Mouse (Mus musculus) CH12.LX (cell line): ENCODE results near the gene Btbd35f13. TPM values are rescaled to one million over a fixed set of nuclear protein-coding genes. Genes with fewer than 3 reads are reported as not detected.
"Not testable (repeated sequence)": the region's sequence is repeated elsewhere in the genome, so short reads cannot be mapped to it uniquely, and the experiment has no call there.

Experiments used
- DNase-seq: peaks from one replicate; pipeline ENCODE4 v3.0.0-alpha.2; 2013; ENCODE audit errors: extremely low read depth
- H3K27ac ChIP-seq: 2 replicates; pipeline ENCODE4 v1.5.1; 2012; ENCODE audit warnings: low read depth, mild to moderate bottlenecking, control low read depth, moderate library complexity; ENCODE audit not compliant: insufficient read depth
- H3K27me3 ChIP-seq: replicated peaks from 2 replicates; pipeline ENCODE3; 2012; ENCODE audit warnings: inconsistent platforms
- H3K36me3 ChIP-seq, 2 experiments: replicated peaks in 1 of 2; 2 replicates each; pipeline versions ENCODE3 to v1.6.1; 2012; ENCODE audit warnings: inconsistent platforms in 1 of 2, low read length in 1 of 2, mild to moderate bottlenecking in 1 of 2, mixed read lengths in 1 of 2, moderate library complexity in 1 of 2; ENCODE audit not compliant: control insufficient read depth in 1 of 2, insufficient read depth in 1 of 2
- H3K4me1 ChIP-seq, 2 experiments: 2 replicates each; pipeline ENCODE4 v1.6.1; 2012; ENCODE audit warnings: inconsistent platforms in 1 of 2, moderate library complexity in 1 of 2; ENCODE audit not compliant: insufficient read depth in 2 of 2, control insufficient read depth in 1 of 2
- H3K4me2 ChIP-seq: 2 replicates; pipeline ENCODE4 v1.6.1; 2012; ENCODE audit warnings: low read depth, mild to moderate bottlenecking, control low read depth; ENCODE audit not compliant: poor library complexity, insufficient read depth, severe bottlenecking
- H3K4me3 ChIP-seq, 3 experiments: fragments of 150-350 bp in 1 of 3; sonication (generic) in 1 of 3; replicated peaks in 1 of 3; 2 replicates each; pipeline versions ENCODE3 to v1.5.1; 2011 to 2012; ENCODE audit warnings: low read depth in 2 of 3, low read length in 2 of 3, mild to moderate bottlenecking in 2 of 3, moderate library complexity in 2 of 3, control low read depth in 1 of 3, improper control_type of control experiment in 1 of 3, inconsistent platforms in 1 of 3, mixed read lengths in 1 of 3; ENCODE audit not compliant: poor library complexity in 1 of 3
- H3K79me2 ChIP-seq: replicated peaks from 2 replicates; pipeline ENCODE4 v1.6.1; 2012; ENCODE audit warnings: mild to moderate bottlenecking, moderate library complexity; ENCODE audit not compliant: control insufficient read depth, poor library complexity, insufficient read depth, severe bottlenecking; ENCODE audit errors: extremely low read depth
- H3K9ac ChIP-seq: 2 replicates; pipeline ENCODE4 v1.6.1; 2012; ENCODE audit warnings: low read depth, mild to moderate bottlenecking, control low read depth, moderate library complexity; ENCODE audit not compliant: insufficient read depth
- H3K9me3 ChIP-seq: replicated peaks from 2 replicates; pipeline ENCODE3; 2012; ENCODE audit warnings: low read length, inconsistent platforms, mixed read lengths
- dilution Hi-C: fragments of 300-500 bp; cut with MboI; formaldehyde crosslinking; loops from 2 replicates; pipeline ENCODE4 v1.14.3; 2020; ENCODE audit warnings: low sequenced_read_pairs; ENCODE audit not compliant: extremely low pct_unique_long_range_greater_than_20kb, extremely low pct_ligation_motif_present
- in situ Hi-C: fragments of 300-500 bp; cut with MboI; formaldehyde crosslinking; loops from 3 replicates; pipeline ENCODE4 v1.14.3; 2019; ENCODE audit warnings: low sequenced_read_pairs, low pct_ligation_motif_present, low pct_unique_long_range_greater_than_20kb, mixed read lengths
- polyA plus RNA-seq: library from polyadenylated mRNA; unstranded; fragments of >175 nt; gene quantifications from 2 replicates; pipeline ENCODE4 v1.2.1, GENCODE M21; 2012; ENCODE audit warnings: low read depth; ENCODE audit not compliant: insufficient read length
- total RNA-seq, 2 experiments: library from RNA; depleted of rRNA; stranded (reverse); fragments of 300-350 nt in 1 of 2; fragments of >200 nt in 1 of 2; gene quantifications; 2 replicates each; pipeline ENCODE4 v1.2.3; 2012 to 2014

Btbd35f13 gene
- not detected in 2 replicates for total RNA-seq (2012; rRNA removed)
- not detected in 2 replicates for total RNA-seq (2014; rRNA removed)
- not detected in 2 replicates for polyA plus RNA-seq

- H3K27me3 ChIP-seq, H3K36me3 ChIP-seq, dilution Hi-C loops, H3K9ac ChIP-seq, H3K9me3 ChIP-seq, H3K4me1 ChIP-seq, H3K79me2 ChIP-seq, DNase-seq, H3K27ac ChIP-seq, H3K4me2 ChIP-seq, in situ Hi-C loops, H3K4me3 ChIP-seq: not testable (repeated sequence)
These were observed at the start of gene Btbd35f13 for GRCm38 (mm10) chrX:33656872-33657271. TSS of gene Btbd35f13 (plus strand) at chrX:33657172.

- in situ Hi-C loops, H3K79me2 ChIP-seq: not testable (repeated sequence)
These were observed 45.3 kb downstream of the Btbd35f13 start, which contains the start of gene Btbd35f14 for GRCm38 (mm10) chrX:33702249-33702648. TSS of gene Btbd35f14 (minus strand) at chrX:33702349.

More at GRCm38 (mm10) chrX:33702249-33702648, 45.3 kb downstream of the Btbd35f13 start, which contains the start of gene Btbd35f14:
- H3K36me3 ChIP-seq, H3K4me3 ChIP-seq, DNase-seq, H3K9me3 ChIP-seq, H3K27ac ChIP-seq, dilution Hi-C loops, H3K4me1 ChIP-seq, H3K4me2 ChIP-seq, H3K27me3 ChIP-seq, H3K9ac ChIP-seq: not testable (repeated sequence)

Other genes with a start within 250 kb of the Btbd35f13 start
- gene Btbd35f15, start 79.9 kb upstream of the Btbd35f13 start, total RNA-seq (2012; rRNA removed): not detected in 2 replicates
- not detected in 2 replicates for gene Btbd35f15, start 79.9 kb upstream of the Btbd35f13 start, total RNA-seq (2014; rRNA removed)
- not detected in 2 replicates for gene Btbd35f15, start 79.9 kb upstream of the Btbd35f13 start, polyA plus RNA-seq
- not detected in 2 replicates for gene Btbd35f14, start 45.2 kb downstream of the Btbd35f13 start, total RNA-seq (2012; rRNA removed)
- not detected in 2 replicates for gene Btbd35f14, start 45.2 kb downstream of the Btbd35f13 start, total RNA-seq (2014; rRNA removed)
- gene Btbd35f14, start 45.2 kb downstream of the Btbd35f13 start, polyA plus RNA-seq: not detected in 2 replicates